Mouse (Mus musculus) stomach, postnatal 0 days (tissue): Measurements from ENCODE around the gene Pheta2. TPM values are rescaled to one million over a fixed set of nuclear protein-coding genes. Genes with fewer than 3 reads are reported as not detected.

Experiments
- ATAC-seq: fragments of 200-750 bp; cut with Nextera tagmentation; 2 replicates; pipeline ENCODE4 v1.8.0; 2017; ENCODE audit not compliant: low FRiP score, low TSS enrichment
- DNase-seq: peaks from one replicate; pipeline ENCODE4 v3.0.0-alpha.2; 2016; ENCODE audit warnings: low spot score
- H3K27ac ChIP-seq: fragments of 300-500 bp; sonication (generic); replicated peaks from 2 replicates; pipeline ENCODE4 v1.5.1; 2014; ENCODE audit warnings: mild to moderate bottlenecking, control low read depth
- H3K27me3 ChIP-seq: fragments of 300-500 bp; sonication (generic); 2 replicates; pipeline ENCODE4 v1.6.1; 2014; ENCODE audit warnings: low read length; ENCODE audit not compliant: control insufficient read depth, insufficient read depth
- H3K36me3 ChIP-seq: fragments of 300-500 bp; sonication (generic); 2 replicates; pipeline ENCODE4 v1.6.1; 2014; ENCODE audit warnings: low read length, mixed read lengths; ENCODE audit not compliant: control insufficient read depth, insufficient read depth
- H3K4me1 ChIP-seq: fragments of 300-500 bp; sonication (generic); replicated peaks from 2 replicates; pipeline ENCODE4 v1.6.1; 2014; ENCODE audit warnings: antibody characterized with exemption; ENCODE audit not compliant: control insufficient read depth, insufficient read depth
- H3K4me2 ChIP-seq: fragments of 300-500 bp; sonication (generic); replicated peaks from 2 replicates; pipeline ENCODE4 v1.6.1; 2014; ENCODE audit warnings: low read depth, mild to moderate bottlenecking, control low read depth, moderate library complexity
- H3K4me3 ChIP-seq: fragments of 300-500 bp; sonication (generic); 2 replicates; pipeline ENCODE4 v1.5.1; 2014; ENCODE audit warnings: low read depth, low read length, control low read depth
- H3K9ac ChIP-seq: fragments of 300-500 bp; sonication (generic); 2 replicates; pipeline ENCODE4 v1.6.1; 2014; ENCODE audit warnings: mild to moderate bottlenecking, low read length, control low read depth, mixed read lengths
- H3K9me3 ChIP-seq: fragments of 300-500 bp; sonication (generic); 2 replicates; pipeline ENCODE4 v1.6.1; 2016; ENCODE audit warnings: low read length; ENCODE audit not compliant: control insufficient read depth
- CTCF ChIP-seq: IDR thresholded peaks from 2 replicates; pipeline ENCODE4 v1.5.1; 2016; ENCODE audit warnings: antibody characterized with exemption, low read depth, mild to moderate bottlenecking, moderate library complexity
- EP300 ChIP-seq: optimal IDR thresholded peaks from 2 replicates; pipeline ENCODE3; 2016; ENCODE audit warnings: antibody characterized with exemption
- WGBS: fragments of 180-500 bp; shearing (Covaris S2); extraction: QIAGEN DNeasy Blood & Tissue Kit; methylation state at CpG from one replicate; pipeline ENCODE4 v1.1.7; 2014; 5-methylcytosine and 5-hydroxymethylcytosine counted together
- polyA plus RNA-seq: library from polyadenylated mRNA; unstranded; fragments of >200 nt; fragmentation: Nextera tagmentation; extraction: Ambion mirVana; gene quantifications from 2 replicates; pipeline ENCODE4 v1.2.1, GENCODE M21; 2015

The Pheta2 gene
- polyA plus RNA-seq, 1 experiment from 2014 or later = 6.3 TPM

- H3K4me1 ChIP-seq = peaks cover 6% of the 10 kb centered on the region
- ATAC-seq (no peak), DNase-seq (no peak)
Measured at GRCm38 (mm10) chr15:82340414-82341035, 1.8 kb downstream of the Pheta2 start.

GRCm38 (mm10) chr15:82341036-82341501, 2.3 kb downstream of the Pheta2 start:
- Histone ChIP-seq H3K4me2 (peak overlapping the region; percentile 92), H3K4me1 (peaks cover 6% of the 10 kb centered on the region), H3K27me3 (no peaks in the 10 kb centered on the region), H3K4me3 (peak overlapping the region; percentile 56), H3K27ac (peak overlapping the region; percentile 91), H3K9ac (peak overlapping the region; percentile 83), H3K9me3 (no peaks in the 10 kb centered on the region), H3K36me3 (peaks cover 3% of the 10 kb centered on the region; the same call in 1 of the 2 replicates)
- 0% methylated on average over 30 of the region's 40 CpGs for WGBS
- peak; percentile 84 for DNase-seq
- peak; percentile 19 for ATAC-seq
- peak; percentile 31; the same call in 1 of the 2 replicates for TF ChIP-seq CTCF
- no peak for TF ChIP-seq EP300

More at GRCm38 (mm10) chr15:82340414-82341035, 1.8 kb downstream of the Pheta2 start:
- H3K9me3 ChIP-seq = no peaks in the 10 kb centered on the region
- TF ChIP-seq CTCF (no peak), EP300 (no peak)
- peak overlapping the region; percentile 83 for H3K9ac ChIP-seq
- H3K36me3 ChIP-seq = peaks cover 6% of the 10 kb centered on the region; the same call in 1 of the 2 replicates
- peak overlapping the region; percentile 91 for H3K27ac ChIP-seq
- 31% methylated on average over 20 of the region's 21 CpGs for WGBS
- peak overlapping the region; percentile 92 for H3K4me2 ChIP-seq
- H3K4me3 ChIP-seq = peak overlapping the region; percentile 56
- H3K27me3 ChIP-seq = no peaks in the 10 kb centered on the region

- WGBS = 40% methylated on average over 15 of the region's 15 CpGs
- H3K4me2 ChIP-seq = peak overlapping the region; percentile 92
Measured at GRCm38 (mm10) chr15:82341675-82342542, 3.2 kb downstream of the Pheta2 start.

GRCm38 (mm10) chr15:82342543-82342935, 3.8 kb downstream of the Pheta2 start:
- H3K4me2 ChIP-seq = peak overlapping the region; percentile 92; the same call in 1 of the 2 replicates
- peak overlapping the region; percentile 91; the same call in 1 of the 2 replicates for H3K27ac ChIP-seq
- H3K4me3 ChIP-seq = no peak overlapping the region
- H3K27me3 ChIP-seq = no peaks in the 10 kb centered on the region
- no peak for DNase-seq
- H3K4me1 ChIP-seq = peaks cover 14% of the 10 kb centered on the region
- TF ChIP-seq EP300 (no peak), CTCF (no peak)
- ATAC-seq = no peak
- 70% methylated on average over 5 of the region's 5 CpGs for WGBS
- H3K9ac ChIP-seq = peak overlapping the region; percentile 83; the same call in 1 of the 2 replicates
- no peaks in the 10 kb centered on the region for H3K36me3 ChIP-seq
- H3K9me3 ChIP-seq = no peaks in the 10 kb centered on the region

More at GRCm38 (mm10) chr15:82341675-82342542, 3.2 kb downstream of the Pheta2 start:
- Histone ChIP-seq H3K4me1 (peaks cover 10% of the 10 kb centered on the region), H3K36me3 (peaks cover 1% of the 10 kb centered on the region; the same call in 1 of the 2 replicates), H3K27me3 (no peaks in the 10 kb centered on the region), H3K4me3 (peak overlapping the region; percentile 56), H3K9me3 (no peaks in the 10 kb centered on the region), H3K9ac (peak overlapping the region; percentile 83), H3K27ac (peak overlapping the region; percentile 91)
- TF ChIP-seq CTCF (no peak), EP300 (no peak)
- DNase-seq (no peak), ATAC-seq (no peak)

GRCm38 (mm10) chr15:82343368-82344287, 4.9 kb downstream of the Pheta2 start:
- peaks cover 11% of the 10 kb centered on the region for H3K4me1 ChIP-seq
- no peaks in the 10 kb centered on the region for H3K27me3 ChIP-seq
- H3K4me3 ChIP-seq = no peak overlapping the region
- ATAC-seq (no peak), DNase-seq (no peak)
- TF ChIP-seq EP300 (no peak), CTCF (no peak)
- WGBS = 89% methylated on average over 27 of the region's 27 CpGs
- no peak overlapping the region for H3K27ac ChIP-seq
- H3K9me3 ChIP-seq = no peaks in the 10 kb centered on the region
- no peak overlapping the region for H3K9ac ChIP-seq
- no peak overlapping the region for H3K4me2 ChIP-seq
- H3K36me3 ChIP-seq = peaks cover 6% of the 10 kb centered on the region; the same call in 1 of the 2 replicates
